Mouse (Mus musculus) E14TG2a.4 (cell line): ENCODE measurements around the gene C130074G19Rik.
A peak's percentile ranks its signal among the peaks of the same experiment; 100 is the strongest.

ENCODE experiments used
- H3K27me3 ChIP-seq: 2 replicates; pipeline ENCODE4 v1.6.1; 2014; ENCODE audit warnings: low read length, control low read depth; ENCODE audit not compliant: insufficient read depth
- H3K36me3 ChIP-seq: 2 replicates; pipeline ENCODE4 v1.6.1; 2014; ENCODE audit warnings: low read length, control low read depth; ENCODE audit not compliant: insufficient read depth
- H3K4me1 ChIP-seq: replicated peaks from 2 replicates; pipeline ENCODE4 v1.6.1; 2014; ENCODE audit warnings: low read depth, low read length, control low read depth
- H3K4me3 ChIP-seq: replicated peaks from 2 replicates; pipeline ENCODE4 v1.5.1; 2014; ENCODE audit warnings: mild to moderate bottlenecking, low read length
- H3K9me3 ChIP-seq: 2 replicates; pipeline ENCODE4 v1.6.1; 2014; ENCODE audit warnings: low read length, control low read depth
- CTCF ChIP-seq: conservative IDR thresholded peaks from 2 replicates; pipeline ENCODE4 v1.5.1; 2014; ENCODE audit warnings: low read length
- NANOG ChIP-seq: IDR thresholded peaks from 2 replicates; pipeline ENCODE4 v1.6.1; 2014; ENCODE audit warnings: borderline replicate concordance, low read length, mixed read lengths
- POU5F1 ChIP-seq: IDR thresholded peaks from 2 replicates; pipeline ENCODE4 v1.6.1; 2014; ENCODE audit warnings: low read length, borderline replicate concordance

C130074G19Rik gene

GRCm38 (mm10) chr1:184825093-184825492 lies 57.9 kb downstream of the C130074G19Rik start:
- TF ChIP-seq CTCF (peak; percentile 79), NANOG (no peak)
- H3K4me3 ChIP-seq = no peak overlapping the region
- H3K36me3 ChIP-seq = peaks cover 8% of the 10 kb centered on the region
- peaks cover 57% of the 10 kb centered on the region for H3K4me1 ChIP-seq
- H3K27me3 ChIP-seq = no peaks in the 10 kb centered on the region
- H3K9me3 ChIP-seq = peaks cover 10% of the 10 kb centered on the region

DNA sequence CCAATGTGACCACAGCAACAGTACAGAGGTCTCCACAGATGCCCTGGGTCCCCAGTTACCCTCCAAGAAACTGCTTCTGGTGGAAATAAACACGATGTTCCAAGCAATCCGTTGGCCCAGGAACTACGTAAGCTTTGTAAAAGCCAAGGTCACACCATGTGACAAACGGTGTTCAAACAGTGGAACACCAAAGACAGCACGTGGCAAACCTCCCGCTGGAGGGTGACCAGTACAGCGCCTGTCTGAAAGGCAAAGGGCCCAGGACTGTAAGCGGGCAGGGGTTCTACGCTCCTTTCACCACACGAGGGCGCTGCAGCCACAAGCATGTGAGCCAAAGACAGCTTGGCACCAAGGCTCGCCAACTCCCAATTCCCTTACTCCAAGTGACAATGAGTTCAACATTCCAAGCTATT lies 58.6 kb downstream of the C130074G19Rik start:
- peaks cover 10% of the 10 kb centered on the region for H3K9me3 ChIP-seq
- H3K4me3 ChIP-seq = no peak overlapping the region
- H3K4me1 ChIP-seq = peaks cover 51% of the 10 kb centered on the region
- H3K36me3 ChIP-seq = peaks cover 8% of the 10 kb centered on the region
- TF ChIP-seq CTCF = peak; percentile 48
- no peak for TF ChIP-seq NANOG
- H3K27me3 ChIP-seq = no peaks in the 10 kb centered on the region

DNA sequence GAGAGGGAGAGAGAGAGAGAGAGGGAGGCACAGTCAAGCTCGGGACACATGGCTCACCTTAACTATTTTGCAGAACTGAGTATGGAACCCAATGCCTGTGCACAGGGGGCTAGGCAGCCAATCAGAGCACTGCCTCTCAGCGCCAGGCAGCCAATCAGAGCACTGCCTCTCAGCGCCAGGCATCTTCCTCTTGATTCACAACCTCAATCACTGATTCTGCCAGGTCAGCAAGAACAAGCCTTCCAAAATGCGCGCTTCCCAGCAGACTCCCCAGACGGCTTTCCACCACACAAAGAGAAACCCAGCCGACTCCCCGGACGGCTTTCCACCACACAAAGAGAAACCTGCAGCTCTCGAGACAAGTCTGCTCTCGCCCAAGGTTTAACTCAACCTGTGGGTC lies 60.3 kb downstream of the C130074G19Rik start:
- Histone ChIP-seq H3K4me3 (0 out of 2 replicates have a peak overlapping the region, but pooled peaks have one; percentile 49), H3K36me3 (peaks cover 15% of the 10 kb centered on the region), H3K9me3 (peaks cover 10% of the 10 kb centered on the region), H3K4me1 (peaks cover 43% of the 10 kb centered on the region), H3K27me3 (no peaks in the 10 kb centered on the region)
- TF ChIP-seq NANOG (no peak), POU5F1 (no peak), CTCF (no peak)
